12 mouse cellular contexts compared by ENCODE assay signal in genomic region chr8:120051006-120051405, GRCm38 (mm10). TPM values are rescaled to one million over a fixed set of nuclear protein-coding genes. Genes with fewer than 3 reads are reported as not detected.
DNase-seq lines count a peak whose midpoint lies in the region; ATAC-seq and TF ChIP-seq lines count a peak whose summit lies in the region.
"Had no signal": no experiment of that assay in that cellular context is flagged by ENCODE, and none has a peak within 500 bp of the region (broad histone marks: within the 10 kb centered on the region; RNA-seq: fewer than 3 reads in every experiment).

No protein-coding gene starts in this region.

- H3K79me2 ChIP-seq in C2C12 (ENCODE audit: control insufficient read depth, insufficient read depth) (no peaks in the 10 kb centered on the region), myocyte (ENCODE audit: control insufficient read depth, insufficient read depth) (no peaks in the 10 kb centered on the region)

- no peaks in the 10 kb centered on the region for H3K36me3 ChIP-seq in heart, embryonic 14.5 days (ENCODE audit: control insufficient read depth, insufficient read depth, low read length)
- H3K36me3 ChIP-seq in C2C12 (ENCODE audit: control insufficient read depth, insufficient read depth) (no peaks in the 10 kb centered on the region), myocyte (ENCODE audit: control insufficient read depth, insufficient read depth) (no peaks in the 10 kb centered on the region)
- no peaks in the 10 kb centered on the region for H3K36me3 ChIP-seq in forebrain, embryonic 14.5 days (ENCODE audit: control insufficient read depth, insufficient read depth, low read length)
- H3K36me3 ChIP-seq: embryonic facial prominence, embryonic 13.5 days; stomach, embryonic 15.5 days had no signal

- no peak for ATAC-seq in heart, embryonic 14.5 days (ENCODE audit: insufficient number of reproducible peaks, insufficient read depth, low FRiP score, low read depth)
- ATAC-seq in activated CD4-positive, CD25-positive, alpha-beta regulatory T cell, adult 4 months, result peak; percentile 67
- ATAC-seq in forebrain, embryonic 14.5 days, result no peak

- no peak for TF ChIP-seq CTCF in C2C12 (IDR thresholded peaks at IDR 0.05; ENCODE audit: control insufficient read depth, insufficient read depth, insufficient read length)

- H3K27me3 ChIP-seq in heart, embryonic 14.5 days (ENCODE audit: control insufficient read depth, insufficient read depth, low read length), result no peaks in the 10 kb centered on the region; the same call in 1 of the 2 replicates
- H3K27me3 ChIP-seq in C2C12 (ENCODE audit: control insufficient read depth, insufficient read depth, insufficient read length), result peaks cover 4% of the 10 kb centered on the region
- no peaks in the 10 kb centered on the region for H3K27me3 ChIP-seq in myocyte (ENCODE audit: control insufficient read depth, insufficient read depth, insufficient read length)
- no peaks in the 10 kb centered on the region for H3K27me3 ChIP-seq in forebrain, embryonic 14.5 days (replicated peaks; ENCODE audit: control insufficient read depth, insufficient read depth, low read length)
- H3K27me3 ChIP-seq: embryonic facial prominence, embryonic 13.5 days; stomach, embryonic 15.5 days had no signal

- no peak overlapping the region for H3ac ChIP-seq in C2C12 (ENCODE audit: control insufficient read depth, insufficient read length, low read depth)
- H3ac ChIP-seq in myocyte (ENCODE audit: control insufficient read depth, insufficient read length), result no peak overlapping the region

- no peak overlapping the region for H3K9ac ChIP-seq in heart, embryonic 14.5 days (ENCODE audit: low read length)
- no peak overlapping the region for H3K9ac ChIP-seq in forebrain, embryonic 14.5 days (ENCODE audit: low read length)
- H3K9ac ChIP-seq: embryonic facial prominence, embryonic 13.5 days; stomach, embryonic 15.5 days had no signal

- no peaks in the 10 kb centered on the region for H3K79me3 ChIP-seq in C2C12 (ENCODE audit: low read depth)

- no peaks in the 10 kb centered on the region for H3K9me3 ChIP-seq in heart, embryonic 14.5 days (ENCODE audit: control insufficient read depth, low read length)
- H3K9me3 ChIP-seq in forebrain, embryonic 14.5 days (replicated peaks; ENCODE audit: control insufficient read depth, low read length), result no peaks in the 10 kb centered on the region
- H3K9me3 ChIP-seq: embryonic facial prominence, embryonic 13.5 days; stomach, embryonic 15.5 days had no signal

- no peak overlapping the region for H3K27ac ChIP-seq in heart, embryonic 14.5 days (replicated peaks in 1 of 2; ENCODE audit: control insufficient read depth in 1 of 2, insufficient read depth in 1 of 2, low read depth in 2 of 2, low read length in 2 of 2)
- H3K27ac ChIP-seq in forebrain, embryonic 14.5 days (ENCODE audit: low read depth, low read length), result no peak overlapping the region
- H3K27ac ChIP-seq: embryonic facial prominence, embryonic 13.5 days; stomach, embryonic 15.5 days had no signal

- H3K4me2 ChIP-seq in heart, embryonic 14.5 days (ENCODE audit: low read length), result 0 out of 2 replicates have a peak overlapping the region, but pooled peaks have one; percentile 16
- H3K4me2 ChIP-seq in myocyte (ENCODE audit: low read depth), result peak overlapping the region; percentile 27
- no peak overlapping the region for H3K4me2 ChIP-seq in forebrain, embryonic 14.5 days (ENCODE audit: low read length)
- H3K4me2 ChIP-seq: embryonic facial prominence, embryonic 13.5 days; stomach, embryonic 15.5 days had no signal

- H3K4me1 ChIP-seq in heart, embryonic 14.5 days (ENCODE audit: control insufficient read depth in 2 of 2, insufficient read depth in 2 of 2, low read length in 2 of 2), result peaks cover 20 to 21% of the 10 kb centered on the region in 2 experiments
- no peaks in the 10 kb centered on the region for H3K4me1 ChIP-seq in forebrain, embryonic 14.5 days (ENCODE audit: control insufficient read depth, insufficient read depth, low read length)

- H3K4me3 ChIP-seq in heart, embryonic 14.5 days (ENCODE audit: control insufficient read depth in 1 of 2, insufficient read depth in 1 of 2, low read depth in 1 of 2, low read length in 2 of 2), result no peak overlapping the region
- no peak overlapping the region for H3K4me3 ChIP-seq in C2C12 (ENCODE audit: insufficient read depth, poor library complexity, severe bottlenecking)
- H3K4me3 ChIP-seq in myocyte, result no peak overlapping the region
- H3K4me3 ChIP-seq in forebrain, embryonic 14.5 days (ENCODE audit: low read depth, low read length), result no peak overlapping the region
- H3K4me3 ChIP-seq: embryonic facial prominence, embryonic 13.5 days; stomach, embryonic 15.5 days had no signal

- no peak for DNase-seq in heart, postnatal 4 days
- no peak for DNase-seq in right cerebral cortex, adult 2 months (ENCODE audit: low spot score in 2 of 2)
- no peak for DNase-seq in frontal cortex, adult 2 months (ENCODE audit: extremely low spot score in 1 of 2, low spot score in 1 of 2)
- DNase-seq in forebrain, embryonic 14.5 days (ENCODE audit: low spot score), result no peak
- DNase-seq: cerebellum, adult 11 months; right cerebral cortex, adult 18-20 months had no signal

- WGBS in heart, embryonic 14.5 days, result 34% methylated on average over 4 of the region's 4 CpGs
- WGBS in forebrain, embryonic 14.5 days, result 74% methylated on average over 4 of the region's 4 CpGs

- no peak for TF ChIP-seq POLR2A in myocyte (IDR thresholded peaks at IDR 0.05; ENCODE audit: insufficient read length, low read depth)

TF ChIP-seq in C2C12, 6 proteins besides CTCF, POLR2A, EP300 and RAD21:
- peak; percentile 34 for TF ChIP-seq FOSL1 (IDR thresholded peaks at IDR 0.05; ENCODE audit: insufficient read depth, low read length, poor library complexity, severe bottlenecking)
- TF ChIP-seq MYOG (IDR thresholded peaks at IDR 0.05; ENCODE audit: control insufficient read depth, extremely low read depth, insufficient read length), result no peak

TF ChIP-seq in myocyte, 11 proteins besides CTCF, POLR2A, EP300 and RAD21:
- no peak for TF ChIP-seq MAX (IDR thresholded peaks at IDR 0.05; ENCODE audit: low read depth)
- no peak for TF ChIP-seq E2F4 (IDR thresholded peaks at IDR 0.05; ENCODE audit: insufficient read depth)
- no peak for TF ChIP-seq USF1 (IDR thresholded peaks at IDR 0.05; ENCODE audit: low read depth)
- no peak for TF ChIP-seq MYOD1 (IDR thresholded peaks at IDR 0.05; ENCODE audit: control insufficient read depth in 1 of 3, insufficient read length in 2 of 3, low read depth in 2 of 3)
- no peak for TF ChIP-seq POLR2AphosphoS2 (IDR thresholded peaks at IDR 0.05; ENCODE audit: insufficient read length, low read depth)
- no peak for TF ChIP-seq CEBPB (IDR thresholded peaks at IDR 0.05; ENCODE audit: insufficient read depth, poor library complexity, severe bottlenecking)
- no peak for TF ChIP-seq TCF12 (IDR thresholded peaks at IDR 0.05; ENCODE audit: insufficient read depth, poor library complexity, severe bottlenecking)
TF ChIP-seq in myocyte: peak in this region for 0.

RNA-seq across cellular contexts. Expression of gene Zdhhc7, which starts 50.3 kb away (rescaled TPM):
- 29.7 and 32.6 TPM in 2 replicates for polyA plus RNA-seq in heart, embryonic 14.5 days (2014; fragmentation: Nextera tagmentation; extraction: Ambion mirVana)
- total RNA-seq in heart, postnatal 4 days (2021), result 10 to 100 TPM; 39.5 to 40.8 TPM
- 32.4 TPM for polyA plus RNA-seq in C2C12 (2012; fragmentation: generic; extraction: Trizol)
- 1 to 10 TPM; 4.9 to 5.5 TPM for polyA plus RNA-seq in activated CD4-positive, CD25-positive, alpha-beta regulatory T cell, adult 4 months (2017; shearing (Covaris generic))
- 31.7 TPM for polyA plus RNA-seq in myocyte (2012; fragmentation: generic; extraction: Trizol)
- polyA plus RNA-seq in frontal cortex, adult 2 months (2012; rRNA removed), result 33.5 and 36.6 TPM in 2 replicates
- polyA plus RNA-seq in forebrain, embryonic 14.5 days (2014; fragmentation: Nextera tagmentation; extraction: Ambion mirVana), result 19.5 and 21.8 TPM in 2 replicates

RNA-seq across cellular contexts. Expression of gene Crispld2, which starts 58.8 kb away (rescaled TPM):
- 1.2 and 1.8 TPM in 2 replicates for polyA plus RNA-seq in heart, embryonic 14.5 days (2014; fragmentation: Nextera tagmentation; extraction: Ambion mirVana)
- total RNA-seq in heart, postnatal 4 days (2021), result 1 to 10 TPM; 3.6 to 4.6 TPM
- polyA plus RNA-seq in C2C12 (2012; fragmentation: generic; extraction: Trizol), result 0.13 TPM
- polyA plus RNA-seq in activated CD4-positive, CD25-positive, alpha-beta regulatory T cell, adult 4 months (2017; shearing (Covaris generic)), result not detected
- polyA plus RNA-seq in myocyte (2012; fragmentation: generic; extraction: Trizol), result 0.07 TPM
- 3.4 and 4.0 TPM in 2 replicates for polyA plus RNA-seq in frontal cortex, adult 2 months (2012; rRNA removed)
- polyA plus RNA-seq in forebrain, embryonic 14.5 days (2014; fragmentation: Nextera tagmentation; extraction: Ambion mirVana), result 0.79 and 0.95 TPM in 2 replicates
